Comparison of ENCODE assay signal across 8 mouse cellular contexts in genomic region chr11:103340130-103340529, GRCm38 (mm10). TPM values are rescaled to one million over a fixed set of nuclear protein-coding genes. Genes with fewer than 3 reads are reported as not detected.
DNase-seq lines count a peak whose midpoint lies in the region; ATAC-seq lines count a peak whose summit lies in the region.

No protein-coding gene starts in this region.

- H3K27ac ChIP-seq in kidney, embryonic 14.5 days (ENCODE audit: low read depth, low read length) = peak overlapping the region; percentile 88
- no peak overlapping the region for H3K27ac ChIP-seq in forebrain, embryonic 13.5 days
- H3K27ac ChIP-seq in limb, embryonic 11.5 days (replicated peaks; ENCODE audit: low read depth, low read length) = no peak overlapping the region
- no peak overlapping the region for H3K27ac ChIP-seq in neural tube, embryonic 13.5 days (replicated peaks)

- H3K4me1 ChIP-seq in kidney, embryonic 14.5 days (ENCODE audit: control insufficient read depth, insufficient read depth, low read length) = peaks cover 27% of the 10 kb centered on the region; the same call in 1 of the 2 replicates
- no peaks in the 10 kb centered on the region for H3K4me1 ChIP-seq in forebrain, embryonic 13.5 days
- H3K4me1 ChIP-seq in limb, embryonic 11.5 days (ENCODE audit: control insufficient read depth, insufficient read depth, low read length) = no peaks in the 10 kb centered on the region
- peaks cover 10% of the 10 kb centered on the region; the same call in 1 of the 2 replicates for H3K4me1 ChIP-seq in neural tube, embryonic 13.5 days (replicated peaks)

- ATAC-seq in kidney, embryonic 14.5 days (ENCODE audit: low FRiP score, low TSS enrichment) = peak; percentile 53
- no peak for ATAC-seq in forebrain, embryonic 13.5 days
- 0 out of 2 replicates have a peak, but pooled peaks have one; percentile 28 for ATAC-seq in limb, embryonic 11.5 days (ENCODE audit: insufficient number of reproducible peaks, low FRiP score, low TSS enrichment, low read depth)
- ATAC-seq in neural tube, embryonic 13.5 days (ENCODE audit: low read depth) = no peak

- WGBS in kidney, embryonic 14.5 days = 41% methylated on average over 19 of the region's 19 CpGs
- 75% methylated on average over 19 of the region's 19 CpGs for WGBS in forebrain, embryonic 13.5 days
- 55% methylated on average over 19 of the region's 19 CpGs for WGBS in limb, embryonic 11.5 days
- WGBS in neural tube, embryonic 13.5 days = 65% methylated on average over 19 of the region's 19 CpGs

- no peaks in the 10 kb centered on the region for H3K27me3 ChIP-seq in kidney, embryonic 14.5 days (ENCODE audit: control insufficient read depth, insufficient read depth, low read length)
- no peaks in the 10 kb centered on the region for H3K27me3 ChIP-seq in forebrain, embryonic 13.5 days
- no peaks in the 10 kb centered on the region for H3K27me3 ChIP-seq in limb, embryonic 11.5 days (ENCODE audit: control insufficient read depth, insufficient read depth, low read length)
- H3K27me3 ChIP-seq in neural tube, embryonic 13.5 days = peaks cover 10% of the 10 kb centered on the region; the same call in 1 of the 2 replicates

- H3K36me3 ChIP-seq in kidney, embryonic 14.5 days (ENCODE audit: control insufficient read depth, insufficient read depth, low read length) = no peaks in the 10 kb centered on the region
- no peaks in the 10 kb centered on the region for H3K36me3 ChIP-seq in forebrain, embryonic 13.5 days (ENCODE audit: poor library complexity, severe bottlenecking)
- H3K36me3 ChIP-seq in limb, embryonic 11.5 days (ENCODE audit: control insufficient read depth, insufficient read depth, low read length) = no peaks in the 10 kb centered on the region
- no peaks in the 10 kb centered on the region for H3K36me3 ChIP-seq in neural tube, embryonic 13.5 days

- peak overlapping the region; percentile 25 for H3K4me3 ChIP-seq in kidney, embryonic 14.5 days (ENCODE audit: low read length)
- H3K4me3 ChIP-seq in forebrain, embryonic 13.5 days = no peak overlapping the region
- no peak overlapping the region for H3K4me3 ChIP-seq in limb, embryonic 11.5 days (ENCODE audit: low read depth, low read length)
- H3K4me3 ChIP-seq in neural tube, embryonic 13.5 days = peak overlapping the region; percentile 15

- H3K9ac ChIP-seq in kidney, embryonic 14.5 days (ENCODE audit: low read depth, low read length) = peak overlapping the region; percentile 53
- H3K9ac ChIP-seq in forebrain, embryonic 13.5 days = no peak overlapping the region
- peak overlapping the region; percentile 27; the same call in 1 of the 2 replicates for H3K9ac ChIP-seq in limb, embryonic 11.5 days (ENCODE audit: low read length)
- H3K9ac ChIP-seq in neural tube, embryonic 13.5 days = no peak overlapping the region

- H3K9me3 ChIP-seq in kidney, embryonic 14.5 days (ENCODE audit: control insufficient read depth, low read length) = no peaks in the 10 kb centered on the region
- no peaks in the 10 kb centered on the region for H3K9me3 ChIP-seq in forebrain, embryonic 13.5 days (replicated peaks)
- no peaks in the 10 kb centered on the region for H3K9me3 ChIP-seq in limb, embryonic 11.5 days (ENCODE audit: control insufficient read depth, low read length)
- no peaks in the 10 kb centered on the region for H3K9me3 ChIP-seq in neural tube, embryonic 13.5 days

- DNase-seq in kidney, adult 8-10 months = no peak
- DNase-seq in limb, embryonic 11.5 days (ENCODE audit: low spot score) = no peak
- no peak for DNase-seq in layer of hippocampus, adult 9-10 months (ENCODE audit: low spot score)
- DNase-seq in left cerebral cortex, adult 18-20 months (ENCODE audit: low spot score in 2 of 2) = no peak
- no peak for DNase-seq in cerebellum, postnatal 36 days

- H3K4me2 ChIP-seq in kidney, embryonic 14.5 days (replicated peaks; ENCODE audit: low read depth, low read length) = peak overlapping the region; percentile 49
- H3K4me2 ChIP-seq in forebrain, embryonic 13.5 days = peak overlapping the region; percentile 32
- H3K4me2 ChIP-seq in limb, embryonic 11.5 days (ENCODE audit: low read depth, severe bottlenecking) = peak overlapping the region; percentile 27; the same call in 1 of the 2 replicates
- H3K4me2 ChIP-seq in neural tube, embryonic 13.5 days = peak overlapping the region; percentile 44

RNA-seq across cellular contexts. Expression of gene Arhgap27, which starts 23.4 kb away (rescaled TPM):
- polyA plus RNA-seq in kidney, embryonic 14.5 days (2014; fragmentation: Nextera tagmentation; extraction: Ambion mirVana) = 11.7 and 15.6 TPM in 2 replicates
- 2.2 and 2.3 TPM in 2 replicates for polyA plus RNA-seq in forebrain, embryonic 13.5 days (2015; fragmentation: Nextera tagmentation; extraction: Ambion mirVana)
- 4.7 TPM in 2 replicates for polyA plus RNA-seq in limb, embryonic 11.5 days (2014; fragmentation: Nextera tagmentation; extraction: Ambion mirVana)
- polyA plus RNA-seq in neural tube, embryonic 13.5 days (2015; fragmentation: Nextera tagmentation; extraction: Ambion mirVana) = 4.4 and 4.8 TPM in 2 replicates
- total RNA-seq in left cerebral cortex, adult 18-20 months (2021) = 10 to 100 TPM; 11.9 to 15.1 TPM

Comparison
In these comparisons a context has a peak if more than half of its experiments do, and no peak if none do; other contexts are left out.
1. ATAC-seq: peak in kidney, embryonic 14.5 days (single experiment) and limb, embryonic 11.5 days (single experiment); none in forebrain, embryonic 13.5 days (single experiment) and neural tube, embryonic 13.5 days (single experiment).
2. H3K4me3 ChIP-seq: peak in kidney, embryonic 14.5 days (single experiment) and neural tube, embryonic 13.5 days (single experiment); none in forebrain, embryonic 13.5 days (single experiment) and limb, embryonic 11.5 days (single experiment).
3. H3K9ac ChIP-seq: peak in kidney, embryonic 14.5 days (single experiment) and limb, embryonic 11.5 days (single experiment); none in forebrain, embryonic 13.5 days (single experiment) and neural tube, embryonic 13.5 days (single experiment).
4. Peak in every context shown above with its lines, with median percentiles within 50 percentile points of each other: H3K4me2 ChIP-seq.